Mouse (Mus musculus) lung, postnatal 0 days (tissue): ENCODE measurements around the gene Ifit1bl1.

Source experiments
- CTCF ChIP-seq: IDR thresholded peaks from 2 replicates; pipeline ENCODE4 v1.5.1; 2016; ENCODE audit warnings: antibody characterized with exemption, mild to moderate bottlenecking
- EP300 ChIP-seq: IDR thresholded peaks from 2 replicates; pipeline ENCODE4 v1.6.1; 2016; ENCODE audit warnings: antibody characterized with exemption, mild to moderate bottlenecking, control low read depth

GRCm38 (mm10) chr19:34650997-34651396 lies 49.2 kb upstream of the Ifit1bl1 start:
- TF ChIP-seq CTCF (no peak), EP300 (no peak)
